Mouse (Mus musculus): ENCODE measurements around the gene Pde6d. TPM values are rescaled to one million over a fixed set of nuclear protein-coding genes. Genes with fewer than 3 reads are reported as not detected.

Gene Pde6d
- polyA plus RNA-seq, 1 experiment from 2014 or later: 61.5 TPM

DNA sequence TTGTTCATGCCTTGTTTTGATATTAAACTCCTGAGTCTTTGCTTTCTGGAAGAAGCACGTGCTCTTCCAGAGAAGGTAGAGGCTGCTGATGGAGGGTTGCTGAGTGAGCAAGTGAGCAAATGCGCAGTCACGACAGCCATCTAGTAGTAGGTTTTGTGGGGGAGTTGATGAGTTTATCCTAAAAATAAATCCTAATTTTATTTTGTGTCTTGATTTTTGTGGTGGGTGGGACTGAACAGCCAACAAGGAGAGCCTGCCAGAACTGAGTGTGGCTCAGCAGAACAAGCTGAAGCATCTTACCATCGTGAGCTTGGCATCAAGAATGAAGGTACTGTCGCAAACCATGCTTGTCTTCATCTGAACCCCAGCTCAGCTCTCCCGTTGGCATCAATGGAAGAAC is 14.1 kb upstream of the Pde6d start:
- Histone ChIP-seq H3K27ac (no peak overlapping the region), H3K4me3 (replicated peaks) (no peak overlapping the region), H3K27me3 (no peaks in the 10 kb centered on the region), H3K9me3 (replicated peaks) (no peaks in the 10 kb centered on the region), H3K36me3 (peaks cover 91% of the 10 kb centered on the region), H3K9ac (no peak overlapping the region), H3K4me1 (no peaks in the 10 kb centered on the region), H3K4me2 (no peak overlapping the region)
- no peak for ATAC-seq (replicated peaks; ENCODE audit: low FRiP score)
- WGBS: 88% methylated on average over 6 of the region's 6 CpGs

DNA sequence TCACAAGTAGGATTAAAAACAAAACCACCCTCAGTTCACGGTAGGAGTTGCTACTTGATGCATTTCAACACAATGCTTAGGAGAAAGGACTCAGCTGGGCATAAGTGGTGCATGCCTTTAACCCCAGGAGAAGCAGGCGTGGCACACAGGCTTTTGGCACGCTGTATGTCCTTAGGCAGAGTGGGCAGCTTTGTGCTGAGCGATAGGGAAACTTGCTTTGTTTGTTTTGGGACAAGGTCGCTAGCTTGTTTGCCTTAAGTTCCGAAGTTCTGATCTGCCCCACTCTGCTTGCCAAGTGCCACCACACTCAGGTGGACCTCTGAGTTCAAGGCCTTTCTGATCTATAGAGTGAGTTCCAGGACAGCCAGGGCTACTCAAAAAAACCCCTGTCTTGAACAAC is 12.9 kb upstream of the Pde6d start:
- Histone ChIP-seq H3K4me2 (no peak overlapping the region), H3K36me3 (peaks cover 90% of the 10 kb centered on the region)

DNA sequence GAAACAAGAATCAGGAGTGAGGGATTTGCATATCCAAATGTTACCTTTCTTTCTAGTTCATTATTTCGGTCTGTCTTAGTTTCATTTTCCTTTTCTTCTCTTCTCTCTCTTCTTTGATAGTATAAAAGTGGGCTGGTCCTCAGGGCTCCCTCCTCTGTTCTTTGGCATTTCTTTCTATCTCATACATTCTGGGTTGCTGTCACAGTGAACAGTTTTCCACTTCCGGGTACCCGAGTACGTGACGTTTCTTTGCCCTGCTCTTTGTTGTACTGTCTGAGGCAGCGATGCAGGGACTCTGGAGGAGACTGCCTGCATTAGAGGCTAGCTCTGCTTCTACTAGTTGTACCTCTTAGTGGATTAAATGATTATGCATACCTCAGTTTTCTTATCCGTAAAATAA is 12.1 kb upstream of the Pde6d start:
- Histone ChIP-seq H3K4me2 (no peak overlapping the region), H3K27ac (no peak overlapping the region), H3K9ac (no peak overlapping the region), H3K4me3 (replicated peaks) (no peak overlapping the region), H3K9me3 (replicated peaks) (no peaks in the 10 kb centered on the region), H3K27me3 (no peaks in the 10 kb centered on the region), H3K4me1 (no peaks in the 10 kb centered on the region), H3K36me3 (peaks cover 90% of the 10 kb centered on the region)
- WGBS: 94% methylated on average over 7 of the region's 7 CpGs
- no peak for ATAC-seq (replicated peaks; ENCODE audit: low FRiP score)

More for the DNA sequence above, 12.9 kb upstream of the Pde6d start:
- no peak overlapping the region for H3K4me3 ChIP-seq (replicated peaks)
- WGBS: 93% methylated on average over 6 of the region's 6 CpGs
- no peaks in the 10 kb centered on the region for H3K4me1 ChIP-seq
- ATAC-seq (replicated peaks; ENCODE audit: low FRiP score): no peak
- no peak overlapping the region for H3K9ac ChIP-seq
- H3K27ac ChIP-seq: no peak overlapping the region
- no peaks in the 10 kb centered on the region for H3K9me3 ChIP-seq (replicated peaks)
- no peaks in the 10 kb centered on the region for H3K27me3 ChIP-seq

DNA sequence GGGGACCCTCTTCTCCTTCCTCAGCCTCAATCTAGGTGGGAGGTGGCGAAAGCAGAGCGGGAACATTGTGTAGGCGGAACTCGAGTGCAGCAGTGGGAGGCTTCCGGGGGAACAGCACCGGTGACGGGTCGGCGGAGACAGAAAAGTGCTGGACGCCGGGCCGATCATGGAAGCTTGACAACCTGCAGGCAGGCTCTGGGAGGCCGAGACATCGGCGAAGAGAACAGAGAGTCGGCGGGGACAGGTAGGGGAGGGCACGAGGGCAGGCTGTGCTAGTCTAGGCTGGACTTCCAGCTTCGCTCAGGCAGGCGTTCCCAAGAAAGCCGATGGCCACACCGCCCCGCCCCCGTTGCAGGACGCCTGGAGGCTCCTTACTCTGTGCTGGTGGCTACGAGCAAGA is 4.6 kb upstream of the Pde6d start:
- H3K4me2 ChIP-seq: peak overlapping the region; percentile 82
- peaks cover 19% of the 10 kb centered on the region for H3K4me1 ChIP-seq
- no peaks in the 10 kb centered on the region for H3K9me3 ChIP-seq (replicated peaks)
- peak overlapping the region; percentile 77 for H3K9ac ChIP-seq
- peak; percentile 20 for ATAC-seq (replicated peaks; ENCODE audit: low FRiP score)
- H3K36me3 ChIP-seq: peaks cover 27% of the 10 kb centered on the region
- H3K27me3 ChIP-seq: no peaks in the 10 kb centered on the region
- peak overlapping the region; percentile 52; the same call in 1 of the 2 replicates for H3K27ac ChIP-seq
- peak overlapping the region; percentile 89 for H3K4me3 ChIP-seq (replicated peaks)
- WGBS: under 1% methylated on average over 26 of the region's 26 CpGs

DNA sequence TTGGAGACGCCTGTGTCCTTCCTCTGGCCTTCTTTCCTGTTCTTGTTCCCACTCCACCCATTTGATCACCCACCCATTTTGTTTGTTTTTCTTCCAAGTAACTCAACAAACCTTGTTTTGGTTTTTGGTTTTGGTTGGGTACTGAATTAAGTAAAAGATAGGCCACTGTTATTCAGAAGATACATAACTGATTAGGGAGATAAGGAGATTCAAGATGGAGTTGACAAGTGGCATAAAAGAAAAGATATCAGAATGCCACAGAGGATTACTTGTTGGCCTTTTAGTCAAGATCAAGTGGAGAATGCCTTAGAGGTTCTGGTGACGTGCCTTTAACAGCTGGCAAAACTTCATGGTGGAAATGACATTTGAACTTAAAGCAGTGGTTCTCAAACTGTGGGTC is 1.3 kb upstream of the Pde6d start:
- H3K9me3 ChIP-seq (replicated peaks): no peaks in the 10 kb centered on the region
- H3K9ac ChIP-seq: no peak overlapping the region
- no peak overlapping the region for H3K27ac ChIP-seq
- no peak for ATAC-seq (replicated peaks; ENCODE audit: low FRiP score)
- WGBS: 56% methylated on average over 2 of the region's 2 CpGs
- peak overlapping the region; percentile 79 for H3K4me2 ChIP-seq
- no peaks in the 10 kb centered on the region for H3K36me3 ChIP-seq
- H3K27me3 ChIP-seq: no peaks in the 10 kb centered on the region
- H3K4me1 ChIP-seq: peaks cover 26% of the 10 kb centered on the region
- H3K4me3 ChIP-seq (replicated peaks): peak overlapping the region; percentile 98; the same call in 1 of the 2 replicates

DNA sequence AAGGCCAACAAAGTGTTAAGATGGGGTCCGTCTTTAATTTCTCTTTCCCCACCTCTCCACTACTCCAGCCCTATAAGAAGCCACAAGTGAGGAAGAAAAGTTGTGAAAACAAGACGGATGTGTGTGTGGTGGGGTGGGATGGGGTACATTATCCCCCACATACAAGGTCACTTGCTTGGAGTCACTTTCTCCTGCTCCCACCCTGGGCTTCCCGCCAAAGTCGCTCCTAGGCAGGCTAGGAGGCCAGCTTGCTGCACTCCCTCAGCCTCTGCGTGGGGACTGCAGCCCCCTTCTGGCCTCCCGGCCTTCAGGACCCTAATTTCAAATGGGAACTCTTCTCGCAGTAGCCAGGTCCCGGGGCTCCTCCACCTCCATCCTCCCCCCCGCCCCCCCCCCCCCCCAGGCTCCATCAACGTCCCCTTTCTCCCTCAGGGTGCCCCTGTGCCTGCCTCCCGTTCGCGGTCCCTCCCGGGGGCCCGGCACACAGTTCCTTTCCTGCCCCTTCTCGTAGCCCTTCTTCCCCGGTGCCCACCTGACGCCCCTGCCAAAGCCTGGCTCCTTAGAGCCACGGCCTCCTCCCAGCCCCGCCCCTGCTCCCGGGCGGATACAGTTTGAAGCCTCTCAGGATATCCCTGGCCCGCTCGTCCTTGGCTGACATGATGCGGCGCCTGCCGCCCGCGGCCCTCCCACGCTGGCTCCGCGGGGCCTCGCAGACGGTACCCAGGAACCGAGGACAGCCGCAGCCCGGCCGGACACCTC is 558 bp downstream of the Pde6d start:
- under 1% methylated on average over 33 of the region's 38 CpGs for WGBS
- peak overlapping the region; percentile 79 for H3K4me2 ChIP-seq
- peak; percentile 83 for ATAC-seq (replicated peaks; ENCODE audit: low FRiP score)
- H3K4me1 ChIP-seq: peaks cover 17% of the 10 kb centered on the region
- H3K36me3 ChIP-seq: no peaks in the 10 kb centered on the region
- H3K27ac ChIP-seq: peak overlapping the region; percentile 76
- peak overlapping the region; percentile 98 for H3K4me3 ChIP-seq (replicated peaks)
- no peaks in the 10 kb centered on the region for H3K9me3 ChIP-seq (replicated peaks)
- peak overlapping the region; percentile 92 for H3K9ac ChIP-seq
- no peaks in the 10 kb centered on the region for H3K27me3 ChIP-seq

DNA sequence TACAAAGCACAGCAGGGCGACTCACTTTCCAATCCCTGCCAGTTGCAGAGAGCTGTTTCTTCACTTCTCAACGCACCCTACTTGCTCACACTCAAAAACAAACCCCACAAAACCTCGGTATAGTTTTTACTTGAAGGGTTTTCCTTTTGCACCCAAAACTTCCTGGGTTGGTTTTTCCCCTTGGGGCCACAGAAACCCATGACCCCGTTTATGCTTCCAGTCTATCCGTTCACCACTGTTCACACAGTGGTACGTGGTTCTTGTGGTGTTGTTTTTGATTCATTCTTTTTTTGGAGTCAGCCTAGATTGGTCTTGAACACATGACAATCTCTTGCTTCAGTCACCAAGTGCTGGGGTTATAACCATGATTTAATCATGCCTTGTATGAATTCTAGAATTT is 2.0 kb downstream of the Pde6d start:
- Histone ChIP-seq H3K4me3 (replicated peaks) (no peak overlapping the region), H3K4me1 (peaks cover 13% of the 10 kb centered on the region), H3K4me2 (no peak overlapping the region), H3K36me3 (no peaks in the 10 kb centered on the region), H3K9ac (no peak overlapping the region), H3K27me3 (no peaks in the 10 kb centered on the region), H3K27ac (no peak overlapping the region), H3K9me3 (replicated peaks) (no peaks in the 10 kb centered on the region)
- 83% methylated on average over 6 of the region's 6 CpGs for WGBS
- ATAC-seq (replicated peaks; ENCODE audit: low FRiP score): no peak

DNA sequence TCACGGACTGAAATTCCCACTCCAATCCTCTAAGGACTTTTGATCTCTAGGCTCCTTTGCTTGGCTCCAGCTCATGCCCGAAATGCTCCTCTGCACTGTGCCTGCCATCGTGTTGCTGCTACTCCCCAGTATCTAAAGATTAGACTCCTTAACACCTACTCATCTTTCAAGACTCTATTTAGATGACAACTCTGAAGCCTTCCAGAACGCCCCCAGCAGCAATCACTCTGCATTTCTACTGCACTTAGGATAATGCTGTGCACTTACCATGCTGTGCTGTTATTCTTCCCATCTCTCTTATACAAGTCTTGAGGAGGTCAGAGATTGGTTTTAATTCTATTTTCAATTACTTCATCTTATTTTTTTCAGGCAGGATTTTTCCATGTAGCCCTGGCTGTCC is 10.5 kb downstream of the Pde6d start:
- no peak overlapping the region for H3K4me2 ChIP-seq
- no peak for ATAC-seq (replicated peaks; ENCODE audit: low FRiP score)
- no peaks in the 10 kb centered on the region for H3K4me1 ChIP-seq
- H3K9ac ChIP-seq: no peak overlapping the region
- WGBS: 85% methylated on average over 4 of the region's 4 CpGs
- H3K36me3 ChIP-seq: peaks cover 6% of the 10 kb centered on the region; the same call in 1 of the 2 replicates
- H3K9me3 ChIP-seq (replicated peaks): no peaks in the 10 kb centered on the region
- H3K27me3 ChIP-seq: no peaks in the 10 kb centered on the region
- no peak overlapping the region for H3K4me3 ChIP-seq (replicated peaks)
- H3K27ac ChIP-seq: no peak overlapping the region

DNA sequence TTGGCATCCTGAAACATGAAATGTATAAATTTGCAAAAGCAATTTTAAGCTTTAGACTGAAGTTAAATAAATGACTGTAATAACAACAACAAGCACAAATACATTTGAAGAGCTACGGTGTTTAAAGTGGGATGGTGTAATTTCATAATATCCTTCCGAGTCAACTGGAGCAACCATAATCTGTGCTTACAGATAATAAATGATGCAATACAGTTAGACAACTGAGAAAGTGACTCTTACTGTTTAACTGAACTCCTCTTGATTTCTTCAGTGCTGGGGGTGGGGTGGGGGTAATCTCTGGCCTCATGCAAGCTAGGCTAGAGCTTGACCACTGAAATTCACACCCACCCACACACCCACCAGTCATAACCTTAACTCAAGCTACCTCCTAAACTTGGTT is 11.0 kb downstream of the Pde6d start:
- Histone ChIP-seq H3K9me3 (replicated peaks) (no peaks in the 10 kb centered on the region), H3K27ac (no peak overlapping the region), H3K27me3 (no peaks in the 10 kb centered on the region), H3K36me3 (peaks cover 9% of the 10 kb centered on the region; the same call in 1 of the 2 replicates), H3K4me2 (no peak overlapping the region), H3K4me1 (no peaks in the 10 kb centered on the region), H3K9ac (no peak overlapping the region), H3K4me3 (replicated peaks) (no peak overlapping the region)
- 91% methylated on average over 2 of the region's 2 CpGs for WGBS
- no peak for ATAC-seq (replicated peaks; ENCODE audit: low FRiP score)

DNA sequence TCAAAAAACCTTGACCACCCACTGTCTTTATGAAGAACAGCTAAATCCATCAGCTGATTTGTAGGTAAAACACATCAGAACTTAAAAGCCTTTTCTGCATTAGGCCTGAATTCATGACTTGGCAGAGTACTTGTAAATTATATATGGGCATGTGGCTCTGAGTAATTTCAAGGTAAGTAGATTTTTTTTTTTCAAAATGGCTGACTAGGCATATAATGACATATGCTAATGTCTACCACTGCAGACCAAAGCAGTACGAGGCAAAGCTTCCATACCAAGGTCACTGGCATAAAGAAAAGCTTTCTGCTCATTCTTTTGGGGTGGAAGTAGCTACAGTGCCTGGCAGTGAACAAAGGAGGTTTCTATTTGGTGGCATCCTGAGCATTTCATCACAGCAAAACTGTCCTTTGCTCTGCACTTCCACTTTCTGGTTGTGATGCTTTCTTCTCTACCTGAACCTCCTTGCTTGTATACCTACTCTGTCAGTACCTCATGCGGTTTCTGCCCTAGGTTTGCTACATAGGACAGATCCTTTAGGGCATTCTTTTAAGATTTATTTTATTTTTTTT is 13.1 kb downstream of the Pde6d start:
- Histone ChIP-seq H3K9me3 (replicated peaks) (no peaks in the 10 kb centered on the region), H3K36me3 (peaks cover 10% of the 10 kb centered on the region; the same call in 1 of the 2 replicates), H3K27ac (no peak overlapping the region), H3K4me3 (replicated peaks) (no peak overlapping the region), H3K27me3 (no peaks in the 10 kb centered on the region), H3K4me1 (no peaks in the 10 kb centered on the region), H3K9ac (no peak overlapping the region), H3K4me2 (no peak overlapping the region)
- WGBS: 89% methylated on average over 2 of the region's 2 CpGs
- ATAC-seq (replicated peaks; ENCODE audit: low FRiP score): no peak

DNA sequence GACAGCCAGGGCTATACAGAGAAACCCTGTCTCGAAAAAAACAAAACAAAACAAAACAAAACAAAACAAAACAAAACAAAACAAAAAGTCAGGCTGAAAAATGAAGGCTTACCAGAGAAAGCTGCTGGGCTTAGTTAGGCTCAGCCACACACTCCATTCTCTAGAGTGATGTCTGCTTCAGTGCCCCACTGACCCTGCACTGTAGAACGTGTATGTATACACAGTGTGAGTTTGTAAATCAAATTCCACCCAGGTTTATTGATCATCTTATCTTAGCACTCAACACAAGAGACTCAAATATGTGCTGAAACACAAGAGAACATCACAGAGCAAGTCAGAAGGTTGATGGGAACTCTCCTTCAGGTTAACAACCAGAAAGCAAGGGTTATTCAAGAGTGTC is 14.0 kb downstream of the Pde6d start:
- Histone ChIP-seq H3K4me1 (no peaks in the 10 kb centered on the region), H3K9me3 (replicated peaks) (no peaks in the 10 kb centered on the region), H3K27me3 (no peaks in the 10 kb centered on the region), H3K9ac (no peak overlapping the region), H3K4me2 (no peak overlapping the region), H3K27ac (no peak overlapping the region), H3K36me3 (peaks cover 20% of the 10 kb centered on the region), H3K4me3 (replicated peaks) (no peak overlapping the region)
- 77% methylated on average over 2 of the region's 2 CpGs for WGBS
- no peak for ATAC-seq (replicated peaks; ENCODE audit: low FRiP score)

DNA sequence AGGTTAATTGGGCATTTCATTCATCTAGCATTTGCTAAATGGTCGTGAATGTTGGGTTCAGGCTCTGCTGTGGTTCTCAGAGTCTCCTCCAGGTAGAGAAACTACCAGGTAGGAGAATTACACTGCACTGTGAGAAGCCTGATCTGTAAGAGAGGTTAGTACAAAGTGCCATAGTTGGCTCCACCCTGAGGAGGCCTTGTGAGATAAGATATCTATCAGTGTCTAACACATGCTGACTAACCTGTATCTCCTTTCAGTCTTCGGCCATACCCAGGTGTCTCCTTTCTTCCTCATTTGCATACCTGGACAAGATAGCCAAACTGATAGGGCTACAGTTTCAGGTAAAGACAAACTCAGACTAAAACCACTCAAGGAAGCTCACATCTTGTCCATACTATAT is 19.8 kb downstream of the Pde6d start:
- Histone ChIP-seq H3K27me3 (no peaks in the 10 kb centered on the region), H3K4me3 (replicated peaks) (no peak overlapping the region), H3K27ac (no peak overlapping the region), H3K36me3 (peaks cover 28% of the 10 kb centered on the region), H3K4me1 (0 out of 2 replicates have a peak, but pooled peaks cover 6% of the 10 kb centered on the region), H3K9ac (no peak overlapping the region), H3K4me2 (no peak overlapping the region), H3K9me3 (replicated peaks) (no peaks in the 10 kb centered on the region)
- WGBS: 72% methylated on average over 2 of the region's 2 CpGs
- ATAC-seq (replicated peaks; ENCODE audit: low FRiP score): no peak
